Mouse (Mus musculus): ENCODE measurements around the gene Bcl11a. TPM values are rescaled to one million over a fixed set of nuclear protein-coding genes. Genes with fewer than 3 reads are reported as not detected.

Bcl11a gene
- polyA plus RNA-seq, 1 experiment, result not detected

DNA sequence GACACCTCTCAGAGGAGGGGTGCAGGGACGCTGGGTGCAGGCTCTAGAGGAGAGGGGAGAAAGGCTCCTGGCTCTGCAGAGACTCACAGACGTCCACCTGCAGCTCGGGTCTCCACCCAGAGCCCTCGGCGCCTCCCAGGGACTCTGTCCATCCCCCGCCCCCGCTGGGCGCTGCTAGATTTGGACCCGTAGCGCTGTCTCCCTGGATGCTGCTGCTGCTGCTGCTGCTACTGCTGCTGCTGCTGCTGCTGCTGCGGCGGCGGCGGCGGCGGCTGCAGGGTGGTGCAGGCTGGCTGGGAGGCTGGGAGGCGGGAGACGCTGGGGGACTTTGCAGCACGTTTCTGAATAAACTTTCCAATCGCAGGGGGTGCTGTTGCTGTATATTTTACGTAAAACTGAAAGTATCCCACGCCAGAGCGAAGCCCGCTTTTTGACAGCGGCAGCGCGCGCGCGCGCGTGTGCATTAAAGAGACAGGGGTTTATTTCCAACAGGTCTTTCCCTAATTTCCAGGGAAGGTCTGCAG lies 1.7 kb upstream of the Bcl11a start:
- H3K4me1 ChIP-seq (ENCODE audit: control insufficient read depth, insufficient read depth, insufficient read length, low read length), result peaks cover 9% of the 10 kb centered on the region
- no peak overlapping the region for H3K27ac ChIP-seq (replicated peaks; ENCODE audit: low read depth, low read length)
- peak overlapping the region; percentile 63 for H3K4me3 ChIP-seq (ENCODE audit: insufficient read depth, low read depth, low read length)

DNA sequence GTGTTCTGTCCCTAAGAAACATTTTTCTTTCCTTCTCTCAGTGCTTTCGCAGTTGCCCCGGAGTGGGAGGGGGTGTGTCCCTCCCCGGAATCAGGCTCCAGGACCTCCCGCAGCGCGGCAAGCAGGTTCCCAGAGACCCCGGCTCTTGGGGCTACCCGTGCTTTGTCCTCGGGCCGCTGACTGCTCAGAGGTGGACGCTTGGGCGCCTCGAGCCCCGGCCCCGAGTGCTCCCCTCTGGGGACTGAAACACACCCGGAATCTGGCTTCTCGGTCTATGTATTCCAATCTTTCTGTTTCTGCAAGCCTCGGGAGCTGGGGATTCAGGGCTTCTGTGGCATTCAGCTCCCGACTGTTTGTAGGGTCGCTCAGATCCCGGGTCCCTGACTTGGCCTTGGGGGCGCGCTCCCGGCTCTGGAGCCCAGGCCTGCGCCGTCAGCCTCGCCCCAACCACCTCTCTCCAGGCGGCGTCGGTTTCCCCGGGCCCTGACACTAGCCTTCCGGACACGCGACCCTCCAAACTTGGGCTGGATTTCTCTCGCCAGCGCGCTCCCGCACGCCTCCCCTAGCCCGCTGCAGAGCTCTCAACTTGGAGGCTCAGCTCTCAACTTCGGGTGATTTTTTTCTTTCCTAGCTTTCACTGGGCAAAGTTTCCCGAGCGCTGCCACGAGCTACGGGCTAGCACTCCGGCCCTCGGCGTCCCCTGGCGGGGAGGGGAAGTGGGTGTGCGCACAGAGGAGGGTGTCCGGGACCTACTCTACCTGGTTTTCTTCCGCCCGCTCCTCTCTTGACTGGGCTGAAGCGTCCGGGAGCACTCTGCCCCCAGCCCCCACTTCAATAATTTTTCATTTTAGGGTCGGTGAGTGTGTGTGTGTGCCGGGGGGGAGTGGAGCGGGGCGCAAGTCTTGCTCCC lies 780 bp upstream of the Bcl11a start:
- Histone ChIP-seq H3K4me1 (ENCODE audit: control insufficient read depth, insufficient read depth, insufficient read length, low read length) (peaks cover 9% of the 10 kb centered on the region), H3K4me3 (ENCODE audit: insufficient read depth, low read depth, low read length) (peak overlapping the region; percentile 63), H3K27ac (replicated peaks; ENCODE audit: low read depth, low read length) (no peak overlapping the region)

DNA sequence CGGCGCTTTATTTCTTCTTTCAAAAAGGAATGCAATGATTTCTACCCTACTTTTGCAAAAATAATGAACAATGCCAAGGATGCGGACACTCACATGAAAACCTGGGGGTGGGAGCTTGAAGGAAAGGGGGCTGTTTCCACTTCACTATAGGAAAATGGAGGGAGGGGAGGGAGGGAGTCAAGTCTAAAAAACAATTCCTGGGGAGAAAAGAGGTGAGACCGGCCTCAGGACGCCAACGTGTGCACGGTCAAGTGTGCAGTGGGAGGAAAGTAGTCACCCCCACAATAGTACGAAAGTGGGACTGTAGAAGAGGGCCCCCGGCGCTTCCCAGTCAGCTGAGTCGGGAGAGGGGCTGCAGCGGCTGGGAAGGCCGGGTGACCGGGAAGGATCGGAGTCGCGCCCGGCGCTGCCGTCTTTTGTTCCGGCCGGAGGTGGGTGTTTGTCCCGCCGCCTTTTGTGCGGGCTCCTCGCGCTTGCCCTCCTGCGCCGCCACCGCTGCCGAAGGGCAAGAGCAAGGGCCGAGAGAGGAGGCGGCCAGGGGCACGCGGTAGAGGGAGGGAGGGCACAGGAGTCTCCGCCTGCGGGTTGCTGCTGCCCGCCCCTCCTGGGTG lies 955 bp downstream of the Bcl11a start:
- Histone ChIP-seq H3K4me3 (ENCODE audit: insufficient read depth, low read depth, low read length) (peak overlapping the region; percentile 50), H3K27ac (replicated peaks; ENCODE audit: low read depth, low read length) (no peak overlapping the region), H3K4me1 (ENCODE audit: control insufficient read depth, insufficient read depth, insufficient read length, low read length) (peaks cover 9% of the 10 kb centered on the region)

DNA sequence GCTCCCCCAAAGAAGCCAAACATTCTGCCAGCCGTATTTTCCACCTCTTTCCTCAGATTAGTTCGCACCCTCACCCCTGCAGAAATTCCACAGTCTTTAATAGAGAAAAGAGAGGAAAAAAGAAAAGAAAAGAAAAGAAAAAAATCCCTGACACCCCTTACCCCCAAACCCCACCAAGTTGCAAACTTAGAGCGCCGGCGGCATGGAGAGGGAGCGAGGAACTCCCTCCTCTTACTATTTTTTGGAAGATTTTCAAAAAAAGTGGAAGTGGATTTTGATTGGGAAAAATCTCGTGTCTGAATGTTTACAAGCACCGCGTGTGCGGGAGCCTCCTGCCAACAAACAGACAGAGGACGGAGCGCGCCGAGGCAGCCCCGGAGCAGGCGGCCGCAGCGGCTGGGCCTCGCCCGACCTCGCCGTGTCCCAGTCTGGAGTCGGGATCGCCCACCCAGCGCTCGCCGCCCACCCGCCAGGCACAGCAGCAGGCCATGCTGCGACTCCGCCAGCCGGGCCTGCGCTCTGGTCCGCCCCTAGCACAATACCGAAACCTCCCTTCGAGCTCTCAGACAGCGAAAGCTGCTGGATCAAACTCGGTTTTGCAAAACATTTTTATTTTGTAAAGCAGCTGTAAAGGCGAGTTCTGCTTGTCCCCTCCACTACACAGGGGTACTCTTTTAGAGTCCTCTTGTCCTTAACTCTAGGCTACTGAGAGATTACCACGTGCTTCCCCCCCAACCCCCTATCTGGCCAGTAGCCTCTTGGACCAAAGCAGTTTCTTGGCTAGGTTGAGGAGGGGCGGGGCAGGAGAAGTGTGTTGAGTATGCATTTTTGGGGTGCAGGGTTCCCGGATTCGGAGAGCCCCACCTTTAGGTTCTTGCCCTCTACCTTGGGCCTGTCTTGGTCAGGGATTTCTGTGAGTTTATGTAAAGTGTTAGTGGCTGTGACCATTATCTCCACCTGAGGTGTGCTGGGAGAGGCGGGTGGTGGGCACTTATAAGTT lies 1.8 kb downstream of the Bcl11a start:
- Histone ChIP-seq H3K27ac (replicated peaks; ENCODE audit: low read depth, low read length) (no peak overlapping the region), H3K4me3 (ENCODE audit: insufficient read depth, low read depth, low read length) (peak overlapping the region; percentile 67), H3K4me1 (ENCODE audit: control insufficient read depth, insufficient read depth, insufficient read length, low read length) (peaks cover 9% of the 10 kb centered on the region)

DNA sequence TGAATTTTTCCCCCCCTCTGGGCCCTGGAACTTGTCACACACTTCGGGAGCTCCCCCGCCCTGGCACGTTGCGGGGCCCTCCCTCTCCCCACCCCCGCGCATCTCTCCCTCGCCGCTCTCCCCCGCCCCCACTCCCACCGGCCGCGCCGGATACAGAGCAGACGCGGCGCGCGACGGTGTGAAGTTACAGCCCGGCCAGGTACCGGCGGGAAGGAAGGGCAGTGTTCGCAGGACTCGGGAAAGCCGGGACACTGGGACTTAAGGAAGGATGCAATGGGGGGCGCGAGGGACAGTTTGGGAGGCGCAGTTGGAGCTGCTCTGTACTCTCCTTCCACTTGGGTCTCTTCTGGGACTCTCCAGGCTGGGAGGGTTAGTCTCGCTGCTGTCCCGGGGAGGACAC lies 2.7 kb downstream of the Bcl11a start:
- Histone ChIP-seq H3K4me1 (ENCODE audit: control insufficient read depth, insufficient read depth, insufficient read length, low read length) (peaks cover 9% of the 10 kb centered on the region), H3K27ac (replicated peaks; ENCODE audit: low read depth, low read length) (no peak overlapping the region), H3K4me3 (ENCODE audit: insufficient read depth, low read depth, low read length) (peak overlapping the region; percentile 29)

DNA sequence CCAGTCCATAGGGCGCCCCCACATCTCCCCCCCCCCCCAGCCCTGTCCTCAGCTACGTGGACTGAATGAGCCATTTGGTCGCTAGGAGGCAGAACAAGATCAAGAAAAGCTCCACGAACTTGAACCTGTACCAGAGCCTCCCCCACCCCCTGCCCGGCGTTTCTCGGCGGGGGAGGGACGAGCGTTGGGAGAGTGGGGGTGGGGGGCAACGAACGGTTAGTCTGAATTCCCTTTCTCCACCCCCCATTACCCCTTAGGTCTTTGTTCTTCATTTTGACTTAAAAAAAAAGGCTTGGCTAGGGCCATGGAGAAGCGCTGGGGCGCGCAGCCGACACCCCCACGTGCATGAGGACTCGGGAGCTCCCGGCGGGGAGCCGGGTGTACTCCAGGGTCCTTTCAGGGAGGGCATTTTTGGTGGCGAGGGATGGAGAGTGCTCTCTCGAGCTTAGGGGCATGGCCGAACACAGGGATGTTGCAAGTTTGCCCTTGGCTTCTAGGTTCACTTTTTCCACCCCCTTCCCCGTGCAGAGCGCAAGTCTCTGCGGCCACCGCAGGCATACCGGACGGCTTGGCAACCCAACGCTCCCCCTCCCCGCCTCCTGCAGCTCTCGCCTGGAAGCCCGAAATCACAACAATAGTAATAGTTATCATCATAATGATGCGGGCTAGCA lies 3.3 kb downstream of the Bcl11a start:
- H3K27ac ChIP-seq (replicated peaks; ENCODE audit: low read depth, low read length), result no peak overlapping the region
- H3K4me1 ChIP-seq (ENCODE audit: control insufficient read depth, insufficient read depth, insufficient read length, low read length), result peaks cover 6% of the 10 kb centered on the region
- peak overlapping the region; percentile 51 for H3K4me3 ChIP-seq (ENCODE audit: insufficient read depth, low read depth, low read length)

DNA sequence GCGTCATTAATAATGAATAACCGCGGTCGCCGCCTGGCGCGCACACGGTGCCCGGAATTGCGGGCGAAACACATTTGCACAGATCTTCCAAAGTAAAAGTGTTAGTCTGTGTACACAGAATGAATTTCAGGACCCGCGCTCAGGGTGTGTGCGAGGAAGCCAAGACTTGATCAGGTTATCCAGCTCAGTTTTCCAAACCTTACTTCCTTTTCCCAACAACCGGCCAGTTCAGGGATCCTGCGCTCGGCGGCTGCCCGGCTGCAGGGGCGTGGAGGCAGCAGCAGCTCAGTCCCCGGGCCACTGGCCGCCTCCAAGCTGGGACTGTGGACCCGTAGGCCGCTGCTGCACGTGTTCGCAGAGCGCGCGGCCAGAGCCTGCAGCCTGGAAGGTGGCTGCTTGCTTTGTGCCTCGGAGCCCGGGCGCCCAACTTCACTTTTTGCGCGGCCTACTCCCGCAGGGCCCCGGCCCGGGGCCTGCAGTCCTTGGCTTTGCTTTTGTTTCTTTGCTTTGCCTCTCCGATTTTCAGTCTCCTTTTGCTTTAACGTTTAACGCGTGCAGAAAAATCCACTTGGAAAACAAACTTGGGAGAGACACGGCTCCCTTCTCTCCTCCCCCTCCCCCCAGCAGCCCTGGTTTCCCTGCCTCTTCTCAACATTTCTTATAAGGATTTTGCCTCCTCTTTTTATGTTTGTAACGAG lies 4.0 kb downstream of the Bcl11a start:
- Histone ChIP-seq H3K27ac (replicated peaks; ENCODE audit: low read depth, low read length) (no peak overlapping the region), H3K4me3 (ENCODE audit: insufficient read depth, low read depth, low read length) (peak overlapping the region; percentile 51), H3K4me1 (ENCODE audit: control insufficient read depth, insufficient read depth, insufficient read length, low read length) (peaks cover 6% of the 10 kb centered on the region)

DNA sequence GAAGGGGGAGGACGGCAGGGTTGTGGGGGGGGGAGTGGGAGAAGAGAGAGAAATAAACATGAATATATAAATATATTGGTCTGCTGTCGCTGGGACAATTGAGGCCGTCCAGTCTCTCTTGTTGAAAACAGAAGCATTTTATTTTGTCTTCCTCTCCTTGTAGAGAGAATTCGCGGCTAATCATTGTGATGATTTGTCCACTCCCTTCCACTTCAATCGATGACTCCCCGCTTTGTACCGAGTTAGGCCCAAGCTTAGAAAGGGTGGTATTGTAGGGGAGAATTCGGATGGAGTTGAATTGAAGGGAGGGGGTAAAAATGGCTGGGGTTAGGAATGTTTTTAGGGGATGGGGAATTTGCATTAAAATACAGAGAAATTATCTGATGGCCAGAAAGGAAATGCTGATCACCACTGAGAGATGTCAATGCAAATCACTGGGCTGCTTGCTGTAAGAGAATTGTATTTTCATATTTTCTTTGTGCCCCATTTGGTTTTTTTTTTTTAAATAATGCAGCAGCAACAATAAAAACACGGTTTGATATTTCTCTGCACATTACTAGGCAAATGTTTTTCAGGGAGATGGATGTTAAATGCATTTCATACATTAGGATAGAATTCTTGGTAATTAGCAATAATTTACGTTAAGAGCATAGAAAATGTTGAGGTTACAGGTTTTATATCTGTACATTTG lies 4.7 kb downstream of the Bcl11a start:
- Histone ChIP-seq H3K4me1 (ENCODE audit: control insufficient read depth, insufficient read depth, insufficient read length, low read length) (peaks cover 6% of the 10 kb centered on the region), H3K27ac (replicated peaks; ENCODE audit: low read depth, low read length) (no peak overlapping the region), H3K4me3 (ENCODE audit: insufficient read depth, low read depth, low read length) (no peak overlapping the region)

DNA sequence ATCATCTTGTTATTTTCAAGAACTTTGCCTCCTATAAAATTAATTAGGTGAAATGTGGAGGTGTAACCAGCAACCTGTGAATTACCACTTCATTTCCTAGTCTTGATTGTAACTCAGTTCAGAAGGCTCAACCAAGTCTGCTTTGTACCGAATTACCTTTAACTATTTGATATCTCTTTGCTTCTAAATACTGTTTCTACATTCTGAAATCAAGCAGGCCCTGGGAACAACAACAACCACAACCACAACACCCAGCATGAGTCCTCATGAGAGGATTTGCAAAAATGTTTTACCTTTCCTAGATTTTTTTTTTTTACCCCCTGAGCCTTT lies 5.2 kb downstream of the Bcl11a start:
- Histone ChIP-seq H3K4me1 (ENCODE audit: control insufficient read depth, insufficient read depth, insufficient read length, low read length) (peaks cover 6% of the 10 kb centered on the region), H3K27ac (replicated peaks; ENCODE audit: low read depth, low read length) (no peak overlapping the region), H3K4me3 (ENCODE audit: insufficient read depth, low read depth, low read length) (no peak overlapping the region)

DNA sequence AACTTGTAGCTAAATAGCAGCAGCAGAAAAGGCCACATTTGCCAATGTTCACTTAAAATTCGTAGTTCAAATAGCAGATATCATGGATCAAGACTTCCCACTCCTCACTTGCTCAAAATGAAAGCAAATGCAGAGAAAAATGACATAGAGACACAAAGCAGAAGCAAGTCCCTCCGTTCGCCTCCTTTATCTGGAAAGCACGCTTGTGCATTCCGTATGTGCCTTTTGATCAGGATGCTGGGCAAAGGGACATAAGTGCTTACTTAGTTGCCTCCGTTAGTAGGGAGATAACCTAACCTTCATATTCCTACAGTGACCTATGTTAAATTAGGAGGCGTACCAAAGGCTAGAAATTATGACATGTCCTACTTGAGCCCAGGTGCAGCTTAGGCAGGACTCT lies 5.6 kb downstream of the Bcl11a start:
- Histone ChIP-seq H3K4me3 (ENCODE audit: insufficient read depth, low read depth, low read length) (no peak overlapping the region), H3K27ac (replicated peaks; ENCODE audit: low read depth, low read length) (no peak overlapping the region), H3K4me1 (ENCODE audit: control insufficient read depth, insufficient read depth, insufficient read length, low read length) (peaks cover 6% of the 10 kb centered on the region)

DNA sequence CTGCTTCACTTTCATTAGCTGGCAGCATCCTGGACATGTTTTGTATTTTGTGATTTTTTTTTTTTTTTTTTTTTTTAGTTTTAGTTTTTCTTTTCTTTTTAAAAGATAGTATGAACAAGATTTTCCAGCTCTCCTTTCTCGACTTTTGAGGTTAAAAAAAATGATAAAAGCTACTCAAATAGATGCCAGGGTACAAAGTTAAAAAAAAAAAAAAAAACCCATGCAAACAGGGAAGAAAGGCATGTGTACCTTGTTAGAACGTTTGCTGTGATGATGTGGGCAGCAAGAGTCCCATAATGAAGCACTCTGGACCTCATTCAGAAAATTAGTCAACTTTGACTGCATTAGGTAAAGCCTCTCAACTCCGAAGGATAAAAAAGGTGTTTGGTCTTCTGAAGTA lies 6.2 kb downstream of the Bcl11a start:
- Histone ChIP-seq H3K4me3 (ENCODE audit: insufficient read depth, low read depth, low read length) (no peak overlapping the region), H3K4me1 (ENCODE audit: control insufficient read depth, insufficient read depth, insufficient read length, low read length) (peaks cover 6% of the 10 kb centered on the region), H3K27ac (replicated peaks; ENCODE audit: low read depth, low read length) (no peak overlapping the region)

DNA sequence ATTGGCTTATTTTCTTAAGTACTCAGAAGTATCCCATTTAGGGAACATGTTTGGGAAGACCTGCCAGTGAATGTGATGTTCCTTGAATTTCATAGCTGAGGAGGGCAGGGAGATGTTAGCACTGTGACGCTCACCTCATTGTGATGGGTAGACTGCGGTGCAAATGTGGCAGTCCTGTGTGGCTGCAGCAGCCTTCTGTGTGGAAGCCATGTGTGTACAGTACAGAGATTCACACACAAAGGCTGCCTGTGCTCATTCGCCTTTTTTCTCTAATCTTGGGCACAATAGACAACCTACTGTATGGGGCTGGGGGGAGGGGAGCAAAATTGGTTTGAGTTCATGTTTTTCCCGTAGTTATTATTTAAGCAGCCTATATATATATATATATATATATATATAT lies 6.7 kb downstream of the Bcl11a start:
- H3K27ac ChIP-seq (replicated peaks; ENCODE audit: low read depth, low read length), result no peak overlapping the region
- peaks cover 3% of the 10 kb centered on the region; the same call in 1 of the 2 replicates for H3K4me1 ChIP-seq (ENCODE audit: control insufficient read depth, insufficient read depth, insufficient read length, low read length)
- H3K4me3 ChIP-seq (ENCODE audit: insufficient read depth, low read depth, low read length), result no peak overlapping the region

DNA sequence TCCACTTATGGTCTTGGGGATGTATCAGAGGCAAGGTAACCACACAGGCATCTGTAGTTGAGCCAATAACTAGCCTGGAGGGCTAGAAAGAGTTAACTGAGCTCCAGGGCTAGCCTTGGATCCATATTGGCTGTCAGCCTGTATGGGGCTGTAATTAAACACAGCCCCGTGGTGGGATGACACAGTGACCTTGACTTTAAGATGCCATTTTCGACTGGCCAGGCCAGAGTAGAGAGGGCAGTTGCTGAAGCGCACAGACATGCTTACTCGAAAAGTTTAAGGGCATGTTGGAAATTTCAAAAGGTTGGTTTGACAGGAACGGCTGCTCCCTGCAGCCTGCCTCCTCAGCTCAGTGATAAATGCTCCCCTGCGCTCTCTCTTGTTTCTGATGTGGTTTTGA lies 8.1 kb downstream of the Bcl11a start:
- no peak overlapping the region for H3K4me3 ChIP-seq (ENCODE audit: insufficient read depth, low read depth, low read length)
- no peaks in the 10 kb centered on the region for H3K4me1 ChIP-seq (ENCODE audit: control insufficient read depth, insufficient read depth, insufficient read length, low read length)
- H3K27ac ChIP-seq (replicated peaks; ENCODE audit: low read depth, low read length), result no peak overlapping the region
